Mouse (Mus musculus) hindbrain, embryonic 11.5 days (tissue): ENCODE results near the gene Rd3l. TPM values are rescaled to one million over a fixed set of nuclear protein-coding genes. Genes with fewer than 3 reads are reported as not detected.

Experiments used
- ATAC-seq: fragments of 200-750 bp; cut with Nextera tagmentation; 2 replicates; pipeline ENCODE4 v1.8.0; 2017; ENCODE audit warnings: mild to moderate bottlenecking, moderate TSS enrichment, moderate library complexity; ENCODE audit not compliant: low FRiP score
- DNase-seq: peaks from one replicate; pipeline ENCODE4 v3.0.0-alpha.2; 2015; ENCODE audit warnings: low spot score
- H3K27ac ChIP-seq: fragments of 300-500 bp; sonication (generic); 2 replicates; pipeline ENCODE4 v1.5.1; 2014; ENCODE audit warnings: mild to moderate bottlenecking, low read depth, low read length
- H3K27me3 ChIP-seq: fragments of 300-500 bp; sonication (generic); 2 replicates; pipeline ENCODE4 v1.6.1; 2014; ENCODE audit warnings: mild to moderate bottlenecking, low read length, moderate library complexity, mixed read lengths; ENCODE audit not compliant: control insufficient read depth, insufficient read depth
- H3K36me3 ChIP-seq: fragments of 300-500 bp; sonication (generic); 2 replicates; pipeline ENCODE4 v1.6.1; 2014; ENCODE audit warnings: mild to moderate bottlenecking, low read length, moderate library complexity, mixed read lengths; ENCODE audit not compliant: control insufficient read depth, insufficient read depth
- H3K4me1 ChIP-seq: fragments of 300-500 bp; sonication (generic); replicated peaks from 2 replicates; pipeline ENCODE4 v1.6.1; 2014; ENCODE audit warnings: low read length, mixed read lengths; ENCODE audit not compliant: control insufficient read depth, insufficient read depth
- H3K4me2 ChIP-seq: fragments of 300-500 bp; sonication (generic); replicated peaks from 2 replicates; pipeline ENCODE4 v1.6.1; 2014; ENCODE audit warnings: mild to moderate bottlenecking, low read depth, low read length
- H3K4me3 ChIP-seq: fragments of 300-500 bp; sonication (generic); 2 replicates; pipeline ENCODE4 v1.5.1; 2014; ENCODE audit warnings: low read depth, low read length
- H3K9ac ChIP-seq: fragments of 300-500 bp; sonication (generic); 2 replicates; pipeline ENCODE4 v1.6.1; 2014; ENCODE audit warnings: low read depth, low read length
- H3K9me3 ChIP-seq: fragments of 300-500 bp; sonication (generic); 2 replicates; pipeline ENCODE4 v1.6.1; 2016; ENCODE audit warnings: low read length; ENCODE audit not compliant: control insufficient read depth
- WGBS: fragments of 180-500 bp; shearing (Covaris S2); extraction: QIAGEN DNeasy Blood & Tissue Kit; methylation state at CpG from one replicate; pipeline ENCODE4 v1.1.7; 2014; 5-methylcytosine and 5-hydroxymethylcytosine counted together
- polyA plus RNA-seq: library from polyadenylated mRNA; unstranded; fragments of >200 nt; fragmentation: Nextera tagmentation; extraction: Ambion mirVana; gene quantifications from 2 replicates; pipeline ENCODE4 v1.2.1, GENCODE M21; 2014

Rd3l gene
- polyA plus RNA-seq, 1 experiment from 2014 or later, result not detected

DNA sequence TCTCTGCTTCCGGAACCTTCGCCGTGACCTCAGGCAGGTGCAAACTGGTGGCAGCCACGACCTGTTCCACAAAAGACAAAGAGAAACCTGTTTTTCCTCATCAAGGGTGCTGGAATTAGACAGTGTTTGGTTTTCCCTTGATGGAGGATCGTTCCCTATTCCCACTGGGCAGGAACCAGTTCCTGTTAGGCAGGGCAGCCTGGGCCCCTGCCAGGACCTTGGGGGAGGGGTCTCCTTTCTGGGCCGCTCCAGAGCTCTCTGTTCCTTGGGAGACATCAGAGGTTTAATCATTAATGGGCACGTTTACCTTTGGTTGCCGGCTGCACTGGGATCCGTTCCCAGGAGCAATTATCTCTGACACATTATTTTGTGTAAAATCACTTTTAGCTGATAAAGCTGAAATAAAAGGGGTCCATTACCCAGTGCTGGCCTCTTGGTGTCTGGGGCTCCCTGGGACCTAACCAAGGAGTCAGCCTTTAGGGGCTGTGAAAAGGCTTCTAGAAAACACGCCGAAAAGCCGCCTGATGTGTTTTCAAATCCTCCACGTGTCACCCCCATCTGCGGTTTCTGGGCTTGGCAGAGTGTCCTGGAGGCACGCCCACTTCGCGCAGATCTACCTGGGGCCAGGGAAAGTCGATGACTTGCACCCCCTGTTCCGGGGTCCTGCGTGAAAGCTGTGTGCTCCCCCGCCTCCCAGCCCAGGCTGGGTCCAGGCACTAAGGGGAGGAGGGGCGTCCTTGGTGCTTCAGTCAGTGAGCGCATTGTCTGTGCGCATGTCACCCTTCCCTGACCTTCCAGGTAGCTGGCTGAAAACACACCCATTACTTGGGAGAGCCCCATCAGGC, 44.2 kb downstream of the Rd3l start:
- Histone ChIP-seq H3K4me3 (no peak overlapping the region), H3K9ac (no peak overlapping the region), H3K36me3 (no peaks in the 10 kb centered on the region), H3K27me3 (no peaks in the 10 kb centered on the region), H3K4me2 (no peak overlapping the region), H3K4me1 (0 out of 2 replicates have a peak, but pooled peaks cover 4% of the 10 kb centered on the region), H3K27ac (no peak overlapping the region), H3K9me3 (no peaks in the 10 kb centered on the region)
- ATAC-seq, result no peak
- WGBS, result 43% methylated on average over 24 of the region's 24 CpGs
- no peak for DNase-seq

DNA sequence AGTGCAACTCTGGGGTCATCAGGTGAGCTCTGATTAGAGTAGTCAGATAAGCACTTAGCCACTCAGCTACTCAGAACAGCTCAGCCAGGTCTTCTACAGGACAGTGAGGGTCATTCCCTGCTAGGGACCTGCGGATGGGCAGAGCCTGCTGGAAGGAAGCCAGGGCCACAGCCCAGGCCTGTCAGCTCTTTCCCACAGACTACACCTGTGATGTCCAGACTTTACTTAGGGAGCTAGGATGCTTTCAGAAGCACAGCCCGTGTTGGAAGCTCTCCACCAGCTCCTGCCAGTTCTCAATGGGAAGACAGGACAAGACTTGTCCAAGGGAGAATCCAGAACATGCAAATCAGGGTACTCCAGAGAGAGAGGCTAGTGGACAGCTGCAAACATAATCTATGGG, 47.1 kb downstream of the Rd3l start:
- no peak overlapping the region for H3K9ac ChIP-seq
- no peak for ATAC-seq
- H3K4me2 ChIP-seq, result no peak overlapping the region
- no peak for DNase-seq
- no peaks in the 10 kb centered on the region for H3K36me3 ChIP-seq
- H3K4me3 ChIP-seq, result no peak overlapping the region
- no peaks in the 10 kb centered on the region for H3K27me3 ChIP-seq
- no peak overlapping the region for H3K27ac ChIP-seq
- WGBS, result 74% methylated on average over 2 of the region's 2 CpGs
- no peaks in the 10 kb centered on the region for H3K9me3 ChIP-seq
- 0 out of 2 replicates have a peak, but pooled peaks cover 4% of the 10 kb centered on the region for H3K4me1 ChIP-seq

GRCm38 (mm10) chr12:111933032-111933704, 47.9 kb downstream of the Rd3l start:
- Histone ChIP-seq H3K36me3 (no peaks in the 10 kb centered on the region), H3K27me3 (no peaks in the 10 kb centered on the region), H3K27ac (no peak overlapping the region), H3K9me3 (no peaks in the 10 kb centered on the region), H3K4me2 (no peak overlapping the region), H3K4me3 (no peak overlapping the region), H3K9ac (no peak overlapping the region), H3K4me1 (0 out of 2 replicates have a peak, but pooled peaks cover 4% of the 10 kb centered on the region)
- DNase-seq (no peak), ATAC-seq (no peak)
- 66% methylated on average over 11 of the region's 11 CpGs for WGBS

- no peak for ATAC-seq
- Histone ChIP-seq H3K9ac (no peak overlapping the region), H3K27ac (no peak overlapping the region), H3K4me3 (no peak overlapping the region), H3K9me3 (no peaks in the 10 kb centered on the region), H3K36me3 (no peaks in the 10 kb centered on the region), H3K27me3 (no peaks in the 10 kb centered on the region), H3K4me2 (no peak overlapping the region), H3K4me1 (0 out of 2 replicates have a peak, but pooled peaks cover 4% of the 10 kb centered on the region)
- DNase-seq, result no peak
- whole genome bisulfite sequencing, result 78% methylated on average over 3 of the region's 3 CpGs
These were observed 48.6 kb downstream of the Rd3l start for GRCm38 (mm10) chr12:111932513-111932912.

GRCm38 (mm10) chr12:111931411-111932025, 49.6 kb downstream of the Rd3l start:
- H3K27me3 ChIP-seq, result no peaks in the 10 kb centered on the region
- no peaks in the 10 kb centered on the region for H3K36me3 ChIP-seq
- H3K4me1 ChIP-seq, result no peaks in the 10 kb centered on the region
- ATAC-seq, result no peak
- H3K4me2 ChIP-seq, result no peak overlapping the region
- no peak overlapping the region for H3K4me3 ChIP-seq
- H3K9ac ChIP-seq, result no peak overlapping the region
- H3K27ac ChIP-seq, result no peak overlapping the region
- DNase-seq, result no peak
- 90% methylated on average over 9 of the region's 9 CpGs for WGBS
- no peaks in the 10 kb centered on the region for H3K9me3 ChIP-seq

Other genes starting within 250 kb of the Rd3l start
- 345 and 366 TPM in 2 replicates for gene Klc1, start 222.5 kb downstream of the Rd3l start, polyA plus RNA-seq
- 8.2 and 9.8 TPM in 2 replicates for gene Xrcc3, start 167.4 kb downstream of the Rd3l start, polyA plus RNA-seq
- 54.2 and 54.7 TPM in 2 replicates for gene Zfyve21, start 167.1 kb downstream of the Rd3l start, polyA plus RNA-seq
- 8.3 and 9.5 TPM in 2 replicates for gene Ppp1r13b, start 73.2 kb downstream of the Rd3l start, polyA plus RNA-seq
- 582 and 583 TPM in 2 replicates for gene Atp5mpl, start 14.3 kb downstream of the Rd3l start, polyA plus RNA-seq
- 0.37 and 0.81 TPM in 2 replicates for gene Tdrd9, start 9.8 kb downstream of the Rd3l start, polyA plus RNA-seq
- gene Aspg, start 125.4 kb upstream of the Rd3l start, polyA plus RNA-seq, result 0.52 and 0.65 TPM in 2 replicates
- 2.0 and 2.2 TPM in 2 replicates for gene Kif26a, start 164.9 kb upstream of the Rd3l start, polyA plus RNA-seq